Mouse (Mus musculus) neural tube, embryonic 12.5 days (tissue): Measurements from ENCODE around the gene Hdac1. TPM values are rescaled to one million over a fixed set of nuclear protein-coding genes. Genes with fewer than 3 reads are reported as not detected.
"Not testable (repeated sequence)": the region's sequence is repeated elsewhere in the genome, so short reads cannot be mapped to it uniquely, and the experiment has no call there.

ENCODE experiments used
- ATAC-seq: fragments of 200-750 bp; cut with Nextera tagmentation; 2 replicates; pipeline ENCODE4 v1.8.0; 2017; ENCODE audit warnings: low read depth, mild to moderate bottlenecking, moderate TSS enrichment, moderate library complexity; ENCODE audit not compliant: low FRiP score
- H3K27ac ChIP-seq: fragments of 300-500 bp; sonication (generic); 2 replicates; pipeline ENCODE4 v1.5.1; 2016
- H3K27me3 ChIP-seq: fragments of 300-500 bp; sonication (generic); replicated peaks from 2 replicates; pipeline ENCODE4 v1.6.1; 2016; ENCODE audit warnings: mild to moderate bottlenecking
- H3K36me3 ChIP-seq: fragments of 300-500 bp; sonication (generic); 2 replicates; pipeline ENCODE4 v1.6.1; 2016; ENCODE audit warnings: mild to moderate bottlenecking
- H3K4me1 ChIP-seq: fragments of 300-500 bp; sonication (generic); 2 replicates; pipeline ENCODE4 v1.6.1; 2016
- H3K4me2 ChIP-seq: fragments of 300-500 bp; sonication (generic); replicated peaks from 2 replicates; pipeline ENCODE4 v1.6.1; 2016; ENCODE audit warnings: mild to moderate bottlenecking
- H3K4me3 ChIP-seq: fragments of 300-500 bp; sonication (generic); 2 replicates; pipeline ENCODE4 v1.5.1; 2016
- H3K9ac ChIP-seq: fragments of 300-500 bp; sonication (generic); 2 replicates; pipeline ENCODE4 v1.6.1; 2016; ENCODE audit warnings: mild to moderate bottlenecking
- H3K9me3 ChIP-seq: fragments of 300-500 bp; sonication (generic); 2 replicates; pipeline ENCODE4 v1.6.1; 2016; ENCODE audit warnings: mild to moderate bottlenecking
- WGBS: fragments of 180-500 bp; shearing (Covaris S2); methylation state at CpG from one replicate; pipeline ENCODE4 v1.1.7; 2016; 5-methylcytosine and 5-hydroxymethylcytosine counted together
- polyA plus RNA-seq: library from polyadenylated mRNA; unstranded; fragments of >200 nt; fragmentation: Nextera tagmentation; extraction: Ambion mirVana; gene quantifications from 2 replicates; pipeline ENCODE4 v1.2.1, GENCODE M21; 2016

Gene Hdac1
- polyA plus RNA-seq, 1 experiment from 2014 or later = 192 TPM

- Histone ChIP-seq H3K4me1 (peaks cover 14% of the 10 kb centered on the region; the same call in 1 of the 2 replicates), H3K36me3 (no peaks in the 10 kb centered on the region), H3K9ac (0 out of 2 replicates have a peak overlapping the region, but pooled peaks have one; percentile 44), H3K27me3 (no peaks in the 10 kb centered on the region), H3K4me2 (peak overlapping the region; percentile 90), H3K27ac (no peak overlapping the region), H3K4me3 (peak overlapping the region; percentile 44), H3K9me3 (no peaks in the 10 kb centered on the region)
- WGBS = 8% methylated on average over 33 of the region's 33 CpGs
- ATAC-seq = peak; percentile 45
Measured at GRCm38 (mm10) chr4:129556532-129557223, 14.2 kb upstream of the Hdac1 start.

- 2% methylated on average over 24 of the region's 24 CpGs for WGBS
- peak overlapping the region; percentile 44 for H3K9ac ChIP-seq
- peak overlapping the region; percentile 90 for H3K4me2 ChIP-seq
- no peaks in the 10 kb centered on the region for H3K9me3 ChIP-seq
- no peaks in the 10 kb centered on the region for H3K27me3 ChIP-seq
- H3K27ac ChIP-seq = no peak overlapping the region
- H3K4me3 ChIP-seq = peak overlapping the region; percentile 44
- peak; percentile 76 for ATAC-seq
- peaks cover 14% of the 10 kb centered on the region; the same call in 1 of the 2 replicates for H3K4me1 ChIP-seq
- H3K36me3 ChIP-seq = no peaks in the 10 kb centered on the region
Measured at GRCm38 (mm10) chr4:129555862-129556531, 13.5 kb upstream of the Hdac1 start.

- Histone ChIP-seq H3K9ac (peak overlapping the region; percentile 44), H3K27me3 (no peaks in the 10 kb centered on the region), H3K27ac (no peak overlapping the region), H3K4me3 (peak overlapping the region; percentile 44), H3K4me2 (peak overlapping the region; percentile 90), H3K9me3 (no peaks in the 10 kb centered on the region), H3K36me3 (no peaks in the 10 kb centered on the region), H3K4me1 (peaks cover 14% of the 10 kb centered on the region; the same call in 1 of the 2 replicates)
- ATAC-seq = peak; percentile 51; the same call in 1 of the 2 replicates
- WGBS = 3% methylated on average over 16 of the region's 16 CpGs
Measured at GRCm38 (mm10) chr4:129555421-129555861, 12.9 kb upstream of the Hdac1 start.

GRCm38 (mm10) chr4:129554512-129554911, 12.0 kb upstream of the Hdac1 start:
- not testable (repeated sequence) for H3K4me3 ChIP-seq, H3K27me3 ChIP-seq, H3K9ac ChIP-seq, H3K4me2 ChIP-seq, H3K27ac ChIP-seq, H3K36me3 ChIP-seq, H3K9me3 ChIP-seq, ATAC-seq
- 80% methylated on average over 6 of the region's 6 CpGs for WGBS
- peaks cover 14% of the 10 kb centered on the region; the same call in 1 of the 2 replicates for H3K4me1 ChIP-seq

GRCm38 (mm10) chr4:129550295-129550694, 7.8 kb upstream of the Hdac1 start:
- peaks cover under 1% of the 10 kb centered on the region; the same call in 1 of the 2 replicates for H3K4me1 ChIP-seq
- WGBS = 79% methylated on average over 1 of the region's 1 CpGs
- ATAC-seq = no peak

GRCm38 (mm10) chr4:129549306-129549705, 6.8 kb upstream of the Hdac1 start:
- Histone ChIP-seq H3K36me3 (no peaks in the 10 kb centered on the region), H3K27ac (no peak overlapping the region), H3K4me1 (0 out of 2 replicates have a peak, but pooled peaks cover 3% of the 10 kb centered on the region), H3K9me3 (no peaks in the 10 kb centered on the region), H3K4me3 (no peak overlapping the region), H3K27me3 (no peaks in the 10 kb centered on the region), H3K4me2 (no peak overlapping the region), H3K9ac (no peak overlapping the region)
- no peak for ATAC-seq
- 95% methylated on average over 2 of the region's 2 CpGs for WGBS

More at GRCm38 (mm10) chr4:129550295-129550694, 7.8 kb upstream of the Hdac1 start:
- Histone ChIP-seq H3K9me3 (no peaks in the 10 kb centered on the region), H3K27me3 (no peaks in the 10 kb centered on the region), H3K4me3 (no peak overlapping the region), H3K27ac (no peak overlapping the region), H3K4me2 (no peak overlapping the region), H3K9ac (no peak overlapping the region), H3K36me3 (no peaks in the 10 kb centered on the region)

- 92% methylated on average over 4 of the region's 4 CpGs for WGBS
- not testable (repeated sequence) for H3K36me3 ChIP-seq, H3K9ac ChIP-seq, H3K4me2 ChIP-seq, H3K4me1 ChIP-seq, H3K27ac ChIP-seq, H3K27me3 ChIP-seq, H3K9me3 ChIP-seq, ATAC-seq, H3K4me3 ChIP-seq
Measured at GRCm38 (mm10) chr4:129547631-129548030, 5.1 kb upstream of the Hdac1 start.

GRCm38 (mm10) chr4:129544106-129544505, 1.6 kb upstream of the Hdac1 start:
- no peak overlapping the region for H3K4me2 ChIP-seq
- WGBS = 81% methylated on average over 4 of the region's 4 CpGs
- no peak overlapping the region for H3K4me3 ChIP-seq
- no peaks in the 10 kb centered on the region for H3K27me3 ChIP-seq
- peaks cover 8% of the 10 kb centered on the region; the same call in 1 of the 2 replicates for H3K36me3 ChIP-seq
- no peak for ATAC-seq
- H3K27ac ChIP-seq = no peak overlapping the region
- H3K4me1 ChIP-seq = peaks cover 25% of the 10 kb centered on the region
- no peak overlapping the region for H3K9ac ChIP-seq
- H3K9me3 ChIP-seq = no peaks in the 10 kb centered on the region

GRCm38 (mm10) chr4:129541868-129542591, 483 bp downstream of the Hdac1 start:
- H3K9me3 ChIP-seq = no peaks in the 10 kb centered on the region
- ATAC-seq = peak; percentile 57
- H3K36me3 ChIP-seq = peaks cover 8% of the 10 kb centered on the region; the same call in 1 of the 2 replicates
- peak overlapping the region; percentile 59; the same call in 1 of the 2 replicates for H3K27ac ChIP-seq
- H3K4me2 ChIP-seq = peak overlapping the region; percentile 80
- H3K4me1 ChIP-seq = peaks cover 25% of the 10 kb centered on the region
- peak overlapping the region; percentile 87 for H3K4me3 ChIP-seq
- WGBS = under 1% methylated on average over 30 of the region's 30 CpGs
- H3K27me3 ChIP-seq = no peaks in the 10 kb centered on the region
- peak overlapping the region; percentile 82 for H3K9ac ChIP-seq

GRCm38 (mm10) chr4:129540012-129540411, 2.5 kb downstream of the Hdac1 start:
- WGBS = 90% methylated on average over 6 of the region's 6 CpGs
- no peak for ATAC-seq
- Histone ChIP-seq H3K4me1 (peaks cover 25% of the 10 kb centered on the region), H3K27ac (no peak overlapping the region), H3K9me3 (no peaks in the 10 kb centered on the region), H3K27me3 (no peaks in the 10 kb centered on the region), H3K4me2 (no peak overlapping the region), H3K9ac (no peak overlapping the region), H3K4me3 (no peak overlapping the region), H3K36me3 (peaks cover 18% of the 10 kb centered on the region; the same call in 1 of the 2 replicates)

GRCm38 (mm10) chr4:129528901-129529300, 13.6 kb downstream of the Hdac1 start:
- not testable (repeated sequence) for H3K9ac ChIP-seq, H3K4me1 ChIP-seq, H3K27me3 ChIP-seq, H3K4me3 ChIP-seq, H3K27ac ChIP-seq, ATAC-seq, H3K9me3 ChIP-seq, H3K4me2 ChIP-seq
- 95% methylated on average over 6 of the region's 6 CpGs for WGBS
- peaks cover 81% of the 10 kb centered on the region for H3K36me3 ChIP-seq

GRCm38 (mm10) chr4:129525889-129526288, 16.6 kb downstream of the Hdac1 start:
- no peaks in the 10 kb centered on the region for H3K4me1 ChIP-seq
- 95% methylated on average over 3 of the region's 3 CpGs for WGBS
- H3K27me3 ChIP-seq = no peaks in the 10 kb centered on the region
- no peak overlapping the region for H3K4me3 ChIP-seq
- H3K9me3 ChIP-seq = no peaks in the 10 kb centered on the region
- H3K9ac ChIP-seq = no peak overlapping the region
- no peak overlapping the region for H3K27ac ChIP-seq
- no peak overlapping the region for H3K4me2 ChIP-seq
- no peak for ATAC-seq
- H3K36me3 ChIP-seq = peaks cover 87% of the 10 kb centered on the region
